Mouse (Mus musculus) G1E (cell line): ENCODE results near the gene Fmo5.

ENCODE experiments used
- CTCF ChIP-seq: IDR thresholded peaks from 2 replicates; pipeline ENCODE4 v1.5.1; 2012; ENCODE audit warnings: low read depth, low read length, inconsistent platforms, mixed read lengths
- GATA1 ChIP-seq: IDR thresholded peaks from 2 replicates; pipeline ENCODE4 v1.6.1; 2012; ENCODE audit warnings: borderline replicate concordance, low read length, inconsistent platforms, mixed read lengths
- POLR2AphosphoS5 ChIP-seq: IDR thresholded peaks from 2 replicates; pipeline ENCODE4 v1.6.1; 2012; ENCODE audit warnings: low read depth, low read length, inconsistent platforms; ENCODE audit not compliant: insufficient replicate concordance
- TAL1 ChIP-seq: conservative IDR thresholded peaks from 2 replicates; pipeline ENCODE4 v1.6.1; 2012; ENCODE audit warnings: low read depth, low read length, inconsistent platforms, mixed read lengths

DNA sequence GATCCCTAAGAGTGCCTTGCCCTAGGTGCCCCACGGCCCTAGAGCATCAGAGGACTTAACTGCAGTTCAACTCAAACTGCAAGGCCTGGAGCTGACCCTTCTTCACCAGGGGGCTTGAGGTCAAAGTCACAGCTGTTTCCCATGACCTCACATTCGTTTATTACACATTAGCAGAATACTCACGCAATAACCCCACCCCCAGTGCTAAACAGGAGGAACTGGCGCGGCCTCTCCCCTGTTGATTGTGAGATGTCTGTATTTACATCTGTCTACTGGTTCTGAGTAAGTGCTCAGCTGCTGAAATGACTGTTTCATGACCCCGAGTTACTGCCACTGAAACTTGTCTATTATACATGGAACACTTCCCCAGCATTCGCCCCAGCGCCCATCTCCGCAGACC is 40.9 kb upstream of the Fmo5 start:
- TF ChIP-seq CTCF = no peak
- no peak for TF ChIP-seq GATA1
- no peak for TF ChIP-seq TAL1
- TF ChIP-seq POLR2AphosphoS5 = no peak
